Mouse (Mus musculus): Measurements from ENCODE around the gene Iyd.
"Not testable (repeated sequence)": the region's sequence is repeated elsewhere in the genome, so short reads cannot be mapped to it uniquely, and the experiment has no call there.

Iyd gene

GRCm38 (mm10) chr10:3540003-3540827, at the start of gene Iyd:
Gene Iyd, plus strand, starts transcription at chr10:3540240.
- DNase-seq (ENCODE audit: low spot score in 2 of 2), result no peak

GRCm38 (mm10) chr10:3496791-3497190, 43.2 kb upstream of the Iyd start:
- DNase-seq (ENCODE audit: low spot score in 2 of 2), result no peak

GRCm38 (mm10) chr10:3500846-3501245, 39.2 kb upstream of the Iyd start:
- DNase-seq (ENCODE audit: low spot score in 2 of 2), result not testable (repeated sequence)

- DNase-seq (ENCODE audit: low spot score in 2 of 2), result peak in 1 of 2 experiments; percentile 16
Observed at GRCm38 (mm10) chr10:3507484-3508221, 32.4 kb upstream of the Iyd start.

GRCm38 (mm10) chr10:3508222-3508588, 31.8 kb upstream of the Iyd start:
- DNase-seq (ENCODE audit: low spot score in 2 of 2), result no peak

- no peak for DNase-seq (ENCODE audit: low spot score in 2 of 2)
Observed at GRCm38 (mm10) chr10:3508746-3509145, 31.3 kb upstream of the Iyd start.

- DNase-seq (ENCODE audit: low spot score in 2 of 2), result no peak
Observed at GRCm38 (mm10) chr10:3509663-3510277, 30.3 kb upstream of the Iyd start.

GRCm38 (mm10) chr10:3510486-3510885, 29.6 kb upstream of the Iyd start:
- no peak for DNase-seq (ENCODE audit: low spot score in 2 of 2)

- DNase-seq (ENCODE audit: low spot score in 2 of 2), result no peak
Observed at GRCm38 (mm10) chr10:3511401-3511800, 28.6 kb upstream of the Iyd start.

- DNase-seq (ENCODE audit: low spot score in 2 of 2), result peak in 1 of 2 experiments; percentile 20
Observed at GRCm38 (mm10) chr10:3512620-3513305, 27.3 kb upstream of the Iyd start.

GRCm38 (mm10) chr10:3513947-3514346, 26.1 kb upstream of the Iyd start:
- no peak for DNase-seq (ENCODE audit: low spot score in 2 of 2)

- no peak for DNase-seq (ENCODE audit: low spot score in 2 of 2)
Observed at GRCm38 (mm10) chr10:3514634-3515033, 25.4 kb upstream of the Iyd start.

- no peak for DNase-seq (ENCODE audit: low spot score in 2 of 2)
Observed at GRCm38 (mm10) chr10:3516442-3516841, 23.6 kb upstream of the Iyd start.

GRCm38 (mm10) chr10:3523044-3523793, 16.8 kb upstream of the Iyd start:
- no peak for DNase-seq (ENCODE audit: low spot score in 2 of 2)

GRCm38 (mm10) chr10:3524513-3524912, 15.5 kb upstream of the Iyd start:
- DNase-seq (ENCODE audit: low spot score in 2 of 2), result no peak

GRCm38 (mm10) chr10:3525420-3526019, 14.5 kb upstream of the Iyd start:
- DNase-seq (ENCODE audit: low spot score in 2 of 2), result no peak

- DNase-seq (ENCODE audit: low spot score in 2 of 2), result no peak
Observed at GRCm38 (mm10) chr10:3529807-3530206, 10.2 kb upstream of the Iyd start.

- no peak for DNase-seq (ENCODE audit: low spot score in 2 of 2)
Observed at GRCm38 (mm10) chr10:3530661-3531060, 9.4 kb upstream of the Iyd start.

GRCm38 (mm10) chr10:3531375-3531774, 8.7 kb upstream of the Iyd start:
- peak; percentile 5 to 47 for DNase-seq (ENCODE audit: low spot score in 2 of 2)

- DNase-seq (ENCODE audit: low spot score in 2 of 2), result peak; percentile 17 to 39
Observed at GRCm38 (mm10) chr10:3534445-3534844, 5.6 kb upstream of the Iyd start.

- no peak for DNase-seq (ENCODE audit: low spot score in 2 of 2)
Observed at GRCm38 (mm10) chr10:3536361-3536760, 3.7 kb upstream of the Iyd start.

Measured in spleen, postnatal 10 days (tissue).